Mouse (Mus musculus) kidney, embryonic 16.5 days (tissue): ENCODE results near the gene Ankrd13d. TPM values are rescaled to one million over a fixed set of nuclear protein-coding genes. Genes with fewer than 3 reads are reported as not detected.
A peak's percentile ranks its signal among the peaks of the same experiment; 100 is the strongest.

Experiments
- ATAC-seq: fragments of 200-750 bp; cut with Nextera tagmentation; 2 replicates; pipeline ENCODE4 v1.8.0; 2017; ENCODE audit warnings: moderate TSS enrichment; ENCODE audit not compliant: low FRiP score, low TSS enrichment
- H3K27ac ChIP-seq: fragments of 300-500 bp; sonication (generic); 2 replicates; pipeline ENCODE4 v1.5.1; 2014; ENCODE audit warnings: low read length
- H3K27me3 ChIP-seq: fragments of 300-500 bp; sonication (generic); 2 replicates; pipeline ENCODE4 v1.6.1; 2014; ENCODE audit warnings: low read length, control low read depth, mixed read lengths; ENCODE audit not compliant: insufficient read depth
- H3K36me3 ChIP-seq: fragments of 300-500 bp; sonication (generic); 2 replicates; pipeline ENCODE4 v1.6.1; 2014; ENCODE audit warnings: low read length, control low read depth, mixed read lengths; ENCODE audit not compliant: insufficient read depth
- H3K4me1 ChIP-seq: fragments of 300-500 bp; sonication (generic); 2 replicates; pipeline ENCODE4 v1.6.1; 2014; ENCODE audit warnings: low read length, control low read depth, mixed read lengths; ENCODE audit not compliant: insufficient read depth
- H3K4me2 ChIP-seq: fragments of 300-500 bp; sonication (generic); replicated peaks from 2 replicates; pipeline ENCODE4 v1.6.1; 2014; ENCODE audit warnings: low read depth, low read length
- H3K4me3 ChIP-seq: fragments of 300-500 bp; sonication (generic); 2 replicates; pipeline ENCODE4 v1.5.1; 2014; ENCODE audit warnings: mild to moderate bottlenecking, low read length
- H3K9ac ChIP-seq: fragments of 300-500 bp; sonication (generic); replicated peaks from 2 replicates; pipeline ENCODE4 v1.6.1; 2014; ENCODE audit warnings: low read length
- H3K9me3 ChIP-seq: fragments of 300-500 bp; sonication (generic); 2 replicates; pipeline ENCODE4 v1.6.1; 2016; ENCODE audit warnings: low read length, control low read depth
- WGBS: fragments of 180-500 bp; shearing (Covaris S2); extraction: QIAGEN DNeasy Blood & Tissue Kit; methylation state at CpG from one replicate; pipeline ENCODE4 v1.1.7; 2014; 5-methylcytosine and 5-hydroxymethylcytosine counted together
- polyA plus RNA-seq: library from polyadenylated mRNA; unstranded; fragments of >200 nt; fragmentation: Nextera tagmentation; extraction: Ambion mirVana; gene quantifications from 2 replicates; pipeline ENCODE4 v1.2.1, GENCODE M21; 2015

Gene Ankrd13d
- 7.4 and 9.0 TPM in 2 replicates for polyA plus RNA-seq

- peak within 1 kb of the TSS; percentile 79 for H3K4me2 ChIP-seq
- peaks cover 9% of the 10 kb centered on the region; the same call in 1 of the 2 replicates for H3K4me1 ChIP-seq
- ATAC-seq, result peak; percentile 94
- H3K36me3 ChIP-seq, result peaks cover 30% of the 10 kb centered on the region
- peaks cover 4% of the 10 kb centered on the region; the same call in 1 of the 2 replicates for H3K9me3 ChIP-seq
- H3K27me3 ChIP-seq, result no peaks in the 10 kb centered on the region
- H3K4me3 ChIP-seq, result peak within 1 kb of the TSS; percentile 65
- H3K9ac ChIP-seq, result peak within 1 kb of the TSS; percentile 75
- under 1% methylated on average over 49 of the region's 50 CpGs for WGBS
- H3K27ac ChIP-seq, result peak within 1 kb of the TSS; percentile 49; the same call in 1 of the 2 replicates
Observed at GRCm38 (mm10) chr19:4282898-4283553, at the start of gene Ankrd13d. Gene Ankrd13d (minus strand): TSS chr19:4283137.

- H3K36me3 ChIP-seq, result peaks cover 27% of the 10 kb centered on the region
- peak overlapping the region; percentile 80 for H3K27ac ChIP-seq
- ATAC-seq, result no peak
Observed at GRCm38 (mm10) chr19:4332653-4333052, 49.7 kb upstream of the Ankrd13d start.

DNA sequence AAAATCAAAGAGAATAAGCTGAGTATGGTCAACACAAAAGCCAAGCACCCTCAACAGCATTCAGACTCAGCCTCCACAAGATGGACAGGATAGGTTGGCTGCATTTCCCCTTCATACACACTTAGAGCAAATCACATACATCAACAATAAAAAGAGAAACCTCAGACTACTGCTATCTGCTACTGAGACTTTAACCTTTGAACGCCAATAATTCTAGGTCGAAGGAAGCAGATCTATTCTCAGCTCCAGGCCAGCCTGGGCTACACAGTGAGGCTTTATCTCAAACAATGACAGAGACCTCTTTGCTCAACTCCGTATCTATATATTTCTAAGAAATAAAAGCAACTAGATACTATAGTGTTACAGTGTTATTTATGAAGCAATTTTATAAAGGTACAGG is 48.3 kb upstream of the Ankrd13d start:
- no peaks in the 10 kb centered on the region for H3K9me3 ChIP-seq

More at GRCm38 (mm10) chr19:4332653-4333052, 49.7 kb upstream of the Ankrd13d start:
- Histone ChIP-seq H3K9ac (peak overlapping the region; percentile 64), H3K4me1 (peaks cover 28% of the 10 kb centered on the region), H3K4me2 (peak overlapping the region; percentile 57), H3K27me3 (no peaks in the 10 kb centered on the region), H3K4me3 (peak overlapping the region; percentile 50), H3K9me3 (no peaks in the 10 kb centered on the region)
- 0% methylated on average over 4 of the region's 4 CpGs for WGBS

GRCm38 (mm10) chr19:4330603-4331002 is 47.7 kb upstream of the Ankrd13d start:
- ATAC-seq, result no peak
- Histone ChIP-seq H3K4me1 (peaks cover 28% of the 10 kb centered on the region), H3K9ac (no peak overlapping the region), H3K27ac (no peak overlapping the region), H3K4me2 (no peak overlapping the region), H3K9me3 (no peaks in the 10 kb centered on the region), H3K27me3 (no peaks in the 10 kb centered on the region), H3K36me3 (peaks cover 47% of the 10 kb centered on the region), H3K4me3 (no peak overlapping the region)
- 74% methylated on average over 2 of the region's 2 CpGs for WGBS

More for the DNA sequence above, 48.3 kb upstream of the Ankrd13d start:
- no peak for ATAC-seq
- Histone ChIP-seq H3K4me3 (no peak overlapping the region), H3K9ac (no peak overlapping the region), H3K4me1 (peaks cover 28% of the 10 kb centered on the region), H3K27me3 (no peaks in the 10 kb centered on the region), H3K27ac (no peak overlapping the region), H3K4me2 (no peak overlapping the region), H3K36me3 (peaks cover 41% of the 10 kb centered on the region)
- WGBS, result 73% methylated on average over 3 of the region's 3 CpGs

GRCm38 (mm10) chr19:4328737-4329304 is 45.9 kb upstream of the Ankrd13d start:
- WGBS, result 92% methylated on average over 8 of the region's 8 CpGs

GRCm38 (mm10) chr19:4326881-4327280 is 43.9 kb upstream of the Ankrd13d start:
- Histone ChIP-seq H3K9me3 (no peaks in the 10 kb centered on the region), H3K4me1 (peaks cover 9% of the 10 kb centered on the region), H3K4me3 (no peak overlapping the region), H3K4me2 (no peak overlapping the region), H3K9ac (no peak overlapping the region), H3K36me3 (peaks cover 82% of the 10 kb centered on the region), H3K27ac (no peak overlapping the region), H3K27me3 (no peaks in the 10 kb centered on the region)
- 82% methylated on average over 1 of the region's 1 CpGs for WGBS
- no peak for ATAC-seq

More at GRCm38 (mm10) chr19:4328737-4329304, 45.9 kb upstream of the Ankrd13d start:
- H3K4me1 ChIP-seq, result peaks cover 18% of the 10 kb centered on the region
- no peaks in the 10 kb centered on the region for H3K9me3 ChIP-seq
- no peak for ATAC-seq
- no peak overlapping the region for H3K27ac ChIP-seq
- H3K27me3 ChIP-seq, result no peaks in the 10 kb centered on the region
- no peak overlapping the region for H3K4me2 ChIP-seq
- H3K36me3 ChIP-seq, result peaks cover 65% of the 10 kb centered on the region
- no peak overlapping the region for H3K9ac ChIP-seq
- H3K4me3 ChIP-seq, result no peak overlapping the region

DNA sequence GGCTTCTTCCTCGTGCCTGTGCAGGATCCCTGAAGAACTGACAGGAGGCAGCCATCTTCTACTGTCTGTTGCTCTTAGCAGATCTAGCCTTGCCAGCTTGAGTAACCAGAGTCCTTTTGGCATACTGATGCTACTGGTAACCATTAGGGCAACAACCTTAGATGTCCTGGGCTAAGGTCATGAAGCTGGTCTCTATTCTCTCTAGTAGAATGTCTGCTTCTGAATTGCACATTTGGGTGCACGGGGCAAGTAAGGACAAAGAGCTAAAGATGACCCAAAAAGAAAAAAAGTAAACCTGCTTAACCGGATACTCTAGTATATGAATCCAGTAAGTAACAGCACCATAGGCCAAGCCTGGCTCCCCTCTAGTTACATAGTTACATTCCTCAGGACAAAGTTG is 43.2 kb upstream of the Ankrd13d start:
- no peaks in the 10 kb centered on the region for H3K9me3 ChIP-seq
- no peak overlapping the region for H3K9ac ChIP-seq
- no peak overlapping the region for H3K27ac ChIP-seq
- H3K4me3 ChIP-seq, result no peak overlapping the region
- H3K27me3 ChIP-seq, result no peaks in the 10 kb centered on the region
- 88% methylated on average over 3 of the region's 3 CpGs for WGBS
- ATAC-seq, result no peak
- H3K36me3 ChIP-seq, result peaks cover 87% of the 10 kb centered on the region
- no peak overlapping the region for H3K4me2 ChIP-seq
- H3K4me1 ChIP-seq, result peaks cover 2% of the 10 kb centered on the region; the same call in 1 of the 2 replicates

DNA sequence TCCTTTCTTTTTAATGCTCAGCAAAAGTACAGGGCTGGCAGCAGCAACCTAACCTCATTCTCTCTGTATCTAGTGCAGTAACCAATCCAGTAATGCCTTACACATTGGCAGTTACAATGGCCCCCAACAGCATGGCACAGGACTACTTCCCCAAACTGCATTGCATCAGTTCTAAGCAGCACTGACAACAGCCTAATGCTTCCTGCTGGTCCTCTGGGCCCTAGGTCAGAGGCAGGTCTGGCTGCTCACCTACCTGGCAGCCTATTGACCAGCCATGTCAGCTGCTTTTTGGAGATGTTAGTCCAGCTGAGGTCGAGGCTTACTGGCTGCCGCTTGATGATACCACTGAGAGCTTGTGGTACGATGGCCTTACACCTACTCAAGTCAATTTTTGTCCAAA is 39.2 kb upstream of the Ankrd13d start:
- Histone ChIP-seq H3K4me1 (no peaks in the 10 kb centered on the region), H3K4me3 (no peak overlapping the region), H3K4me2 (no peak overlapping the region), H3K9ac (no peak overlapping the region), H3K27ac (no peak overlapping the region), H3K27me3 (no peaks in the 10 kb centered on the region), H3K9me3 (no peaks in the 10 kb centered on the region), H3K36me3 (peaks cover 95% of the 10 kb centered on the region)
- 91% methylated on average over 3 of the region's 3 CpGs for WGBS
- ATAC-seq, result no peak

DNA sequence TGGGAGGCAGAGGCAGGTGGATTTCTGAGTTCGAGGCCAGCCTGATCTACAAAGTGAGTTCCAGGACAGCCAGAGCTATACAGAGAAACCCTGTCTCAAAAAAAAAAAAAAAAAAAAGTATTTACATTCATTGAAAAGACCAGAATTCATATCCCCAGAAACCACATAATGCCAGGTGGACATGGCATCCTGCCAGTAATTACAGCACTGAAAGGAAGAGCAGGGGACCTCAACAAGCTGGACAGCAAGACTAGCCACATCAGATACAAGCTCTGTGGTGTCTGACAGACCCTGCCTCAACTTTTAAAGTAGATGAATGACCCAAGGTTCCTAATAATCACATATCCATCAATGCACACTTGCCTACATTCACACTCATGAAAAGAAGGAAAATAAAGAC is 38.7 kb upstream of the Ankrd13d start:
- H3K9me3 ChIP-seq, result no peaks in the 10 kb centered on the region
- H3K4me1 ChIP-seq, result no peaks in the 10 kb centered on the region
- no peak overlapping the region for H3K27ac ChIP-seq
- H3K4me3 ChIP-seq, result no peak overlapping the region
- no peaks in the 10 kb centered on the region for H3K27me3 ChIP-seq
- ATAC-seq, result no peak
- no peak overlapping the region for H3K4me2 ChIP-seq
- no peak overlapping the region for H3K9ac ChIP-seq
- 89% methylated on average over 1 of the region's 1 CpGs for WGBS
- H3K36me3 ChIP-seq, result peaks cover 91% of the 10 kb centered on the region

DNA sequence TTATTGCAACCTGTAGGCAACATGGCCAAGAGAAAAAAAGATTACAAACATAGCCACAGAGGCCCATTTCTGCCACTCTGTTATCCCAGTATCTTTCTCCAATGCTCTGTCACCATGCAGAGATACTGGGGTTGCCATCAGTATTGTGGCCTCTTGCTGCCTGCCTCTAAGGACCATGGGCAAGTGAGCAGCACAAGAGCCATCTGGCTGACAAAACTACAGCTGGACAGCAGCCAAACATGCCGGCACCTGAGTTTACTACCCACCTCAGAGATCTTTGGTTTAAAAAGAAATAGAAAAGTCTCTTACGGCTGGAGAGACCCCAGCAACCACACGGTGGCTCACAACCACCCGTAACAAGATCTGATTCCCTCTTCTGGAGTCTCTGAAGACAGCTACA is 36.3 kb upstream of the Ankrd13d start:
- Histone ChIP-seq H3K27me3 (no peaks in the 10 kb centered on the region), H3K4me1 (peaks cover 3% of the 10 kb centered on the region; the same call in 1 of the 2 replicates), H3K4me3 (no peak overlapping the region), H3K9me3 (no peaks in the 10 kb centered on the region), H3K27ac (no peak overlapping the region), H3K4me2 (no peak overlapping the region), H3K36me3 (peaks cover 75% of the 10 kb centered on the region), H3K9ac (no peak overlapping the region)
- 64% methylated on average over 4 of the region's 4 CpGs for WGBS
- no peak for ATAC-seq
